Mouse (Mus musculus): Measurements from ENCODE around the gene Spdl1.

GRCm38 (mm10) chr11:34796097-34796496 is 37.3 kb downstream of the Spdl1 start:
- no peak for TF ChIP-seq POLR2A (IDR thresholded peaks at IDR 0.05; ENCODE audit: extremely low read depth, insufficient read depth, low read length)
- no peak for TF ChIP-seq CTCF (IDR thresholded peaks at IDR 0.05; ENCODE audit: low read depth, low read length)
